Mouse (Mus musculus) midbrain, embryonic 13.5 days (tissue): Measurements from ENCODE around the gene Zbtb9. TPM values are rescaled to one million over a fixed set of nuclear protein-coding genes. Genes with fewer than 3 reads are reported as not detected.

Experiments used
- ATAC-seq: fragments of 200-750 bp; cut with Nextera tagmentation; 2 replicates; pipeline ENCODE4 v1.8.0; 2017; ENCODE audit warnings: mild to moderate bottlenecking, moderate TSS enrichment, moderate library complexity
- H3K27ac ChIP-seq: fragments of 300-500 bp; sonication (generic); 2 replicates; pipeline ENCODE4 v1.5.1; 2015; ENCODE audit warnings: inconsistent platforms, mild to moderate bottlenecking, moderate library complexity
- H3K27me3 ChIP-seq: fragments of 300-500 bp; sonication (generic); 2 replicates; pipeline ENCODE4 v1.6.1; 2015; ENCODE audit warnings: mild to moderate bottlenecking, inconsistent platforms
- H3K36me3 ChIP-seq: fragments of 300-500 bp; sonication (generic); 2 replicates; pipeline ENCODE4 v1.6.1; 2015; ENCODE audit warnings: mild to moderate bottlenecking, inconsistent platforms
- H3K4me1 ChIP-seq: fragments of 300-500 bp; sonication (generic); replicated peaks from 2 replicates; pipeline ENCODE4 v1.6.1; 2015; ENCODE audit warnings: inconsistent platforms
- H3K4me2 ChIP-seq: fragments of 300-500 bp; sonication (generic); replicated peaks from 2 replicates; pipeline ENCODE4 v1.6.1; 2015; ENCODE audit warnings: moderate library complexity, mild to moderate bottlenecking, inconsistent platforms
- H3K4me3 ChIP-seq: fragments of 300-500 bp; sonication (generic); replicated peaks from 2 replicates; pipeline ENCODE4 v1.5.1; 2015; ENCODE audit warnings: mild to moderate bottlenecking, inconsistent platforms
- H3K9ac ChIP-seq: fragments of 300-500 bp; sonication (generic); replicated peaks from 2 replicates; pipeline ENCODE4 v1.6.1; 2015; ENCODE audit warnings: mild to moderate bottlenecking, inconsistent platforms
- H3K9me3 ChIP-seq: fragments of 300-500 bp; sonication (generic); 2 replicates; pipeline ENCODE4 v1.6.1; 2016; ENCODE audit warnings: mild to moderate bottlenecking, inconsistent platforms
- WGBS: fragments of 180-500 bp; shearing (Covaris S2); methylation state at CpG from one replicate; pipeline ENCODE4 v1.1.7; 2015; 5-methylcytosine and 5-hydroxymethylcytosine counted together
- polyA plus RNA-seq: library from polyadenylated mRNA; unstranded; fragments of >200 nt; fragmentation: Nextera tagmentation; extraction: Ambion mirVana; gene quantifications from 2 replicates; pipeline ENCODE4 v1.2.1, GENCODE M21; 2015

Gene Zbtb9
- polyA plus RNA-seq, 1 experiment from 2014 or later = 20.8 TPM

DNA sequence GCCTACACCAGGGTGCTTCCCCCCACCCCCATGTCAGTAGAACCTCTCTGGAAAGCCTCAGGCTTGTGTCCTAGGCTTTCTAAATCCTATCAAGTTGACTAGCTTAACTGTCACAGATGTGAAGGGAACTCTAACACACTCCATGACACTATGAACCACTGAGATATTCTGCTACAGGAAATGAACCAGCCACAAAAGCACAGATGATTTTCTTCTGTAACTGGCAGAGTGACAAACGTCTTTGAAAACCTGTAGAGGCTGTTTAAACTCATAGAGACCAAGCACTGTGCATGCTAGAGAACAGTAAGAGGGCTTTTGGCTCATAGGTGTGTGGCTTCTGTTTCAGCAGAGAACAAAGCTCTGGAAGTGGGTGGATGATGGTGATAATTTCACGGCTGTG lies 8.1 kb downstream of the Zbtb9 start:
- peaks cover 46% of the 10 kb centered on the region for H3K36me3 ChIP-seq
- WGBS = 78% methylated on average over 2 of the region's 2 CpGs
- no peak for ATAC-seq

GRCm38 (mm10) chr17:26983382-26983781 lies 10.4 kb downstream of the Zbtb9 start:
- no peak overlapping the region for H3K27ac ChIP-seq
- H3K9me3 ChIP-seq = no peaks in the 10 kb centered on the region
- no peaks in the 10 kb centered on the region for H3K27me3 ChIP-seq
- H3K9ac ChIP-seq = no peak overlapping the region
- H3K36me3 ChIP-seq = peaks cover 29% of the 10 kb centered on the region
- ATAC-seq = no peak
- H3K4me3 ChIP-seq = no peak overlapping the region
- H3K4me2 ChIP-seq = no peak overlapping the region
- H3K4me1 ChIP-seq = 0 out of 2 replicates have a peak, but pooled peaks cover 3% of the 10 kb centered on the region
- 98% methylated on average over 4 of the region's 4 CpGs for WGBS

More for the DNA sequence above, 8.1 kb downstream of the Zbtb9 start:
- H3K4me1 ChIP-seq = peaks cover 14% of the 10 kb centered on the region
- H3K4me2 ChIP-seq = no peak overlapping the region
- no peak overlapping the region for H3K27ac ChIP-seq
- H3K9ac ChIP-seq = no peak overlapping the region
- no peaks in the 10 kb centered on the region for H3K9me3 ChIP-seq
- H3K4me3 ChIP-seq = no peak overlapping the region
- no peaks in the 10 kb centered on the region for H3K27me3 ChIP-seq

- H3K4me1 ChIP-seq = no peaks in the 10 kb centered on the region
- H3K9me3 ChIP-seq = no peaks in the 10 kb centered on the region
- no peak overlapping the region for H3K27ac ChIP-seq
- H3K27me3 ChIP-seq = no peaks in the 10 kb centered on the region
- 93% methylated on average over 10 of the region's 10 CpGs for WGBS
- H3K9ac ChIP-seq = no peak overlapping the region
- no peak overlapping the region for H3K4me2 ChIP-seq
- H3K36me3 ChIP-seq = 0 out of 2 replicates have a peak, but pooled peaks cover 9% of the 10 kb centered on the region
- no peak for ATAC-seq
- H3K4me3 ChIP-seq = no peak overlapping the region
Measured at GRCm38 (mm10) chr17:26985503-26986179, 12.7 kb downstream of the Zbtb9 start.

DNA sequence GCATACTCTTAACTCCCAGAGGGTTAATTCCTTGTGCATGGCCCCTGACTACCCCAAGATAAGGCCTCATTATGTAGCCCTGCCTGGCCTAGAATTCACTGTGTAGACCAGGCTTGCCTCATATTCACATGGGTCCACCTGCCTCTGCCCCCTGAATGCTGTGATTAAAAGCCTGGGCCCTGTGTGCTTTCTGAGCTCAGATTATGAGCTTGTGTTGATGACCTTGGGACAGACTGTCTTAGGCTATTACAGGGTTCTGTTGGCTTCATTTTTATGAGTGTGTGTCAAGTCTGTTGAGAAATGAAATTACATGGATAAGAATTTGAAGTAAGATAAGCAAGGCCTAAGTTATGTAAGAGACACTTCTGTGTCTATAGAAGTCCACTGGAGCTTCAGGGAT lies 17.6 kb downstream of the Zbtb9 start:
- no peaks in the 10 kb centered on the region for H3K9me3 ChIP-seq
- H3K4me3 ChIP-seq = no peak overlapping the region
- no peak for ATAC-seq
- no peaks in the 10 kb centered on the region for H3K4me1 ChIP-seq
- no peak overlapping the region for H3K9ac ChIP-seq
- H3K4me2 ChIP-seq = no peak overlapping the region
- no peak overlapping the region for H3K27ac ChIP-seq
- no peaks in the 10 kb centered on the region for H3K27me3 ChIP-seq
- H3K36me3 ChIP-seq = 0 out of 2 replicates have a peak, but pooled peaks cover 3% of the 10 kb centered on the region

DNA sequence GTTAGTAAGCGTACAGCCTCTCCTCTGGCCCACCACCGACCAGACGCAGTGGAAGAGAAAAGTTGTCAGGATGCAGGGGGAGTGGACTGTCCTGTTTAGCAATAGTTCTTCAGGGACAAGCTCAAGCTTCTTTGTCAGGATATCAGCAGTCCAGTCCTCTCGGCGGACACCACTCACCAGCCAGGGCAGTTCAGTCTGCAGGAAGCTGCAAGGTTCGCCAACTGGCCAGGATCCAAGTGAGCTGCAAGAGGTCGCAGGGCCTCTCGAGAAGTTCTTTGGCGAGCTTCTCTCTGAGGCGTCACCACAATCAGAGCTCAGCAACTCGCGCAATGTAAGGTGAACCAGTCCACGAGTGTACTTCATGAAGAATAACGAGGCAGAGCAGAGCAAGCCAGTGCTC lies 21.4 kb downstream of the Zbtb9 start:
- ATAC-seq = no peak
- no peak overlapping the region for H3K27ac ChIP-seq
- no peak overlapping the region for H3K4me2 ChIP-seq
- WGBS = 86% methylated on average over 14 of the region's 14 CpGs
- H3K9me3 ChIP-seq = no peaks in the 10 kb centered on the region
- H3K36me3 ChIP-seq = no peaks in the 10 kb centered on the region
- no peaks in the 10 kb centered on the region for H3K4me1 ChIP-seq
- H3K4me3 ChIP-seq = no peak overlapping the region
- H3K27me3 ChIP-seq = no peaks in the 10 kb centered on the region
- H3K9ac ChIP-seq = no peak overlapping the region

DNA sequence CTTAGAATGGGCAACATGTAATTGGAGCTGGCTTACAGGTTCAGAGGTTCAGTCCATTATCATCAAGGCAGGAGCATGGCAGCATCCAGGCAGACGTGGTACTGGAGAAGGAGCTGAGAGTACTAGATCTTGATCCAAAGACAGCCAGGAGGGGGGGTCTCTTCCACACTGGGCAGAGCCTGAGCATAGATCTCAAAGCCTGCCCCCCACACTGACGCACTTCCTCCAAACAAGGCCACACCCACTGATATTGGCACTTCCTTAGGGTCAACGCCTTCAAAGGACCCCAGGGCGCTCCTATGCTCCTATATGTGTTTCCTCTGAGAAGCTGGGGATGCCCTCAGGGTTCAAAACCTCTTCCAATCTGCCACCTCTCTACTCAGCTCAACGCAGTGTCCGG lies 22.0 kb downstream of the Zbtb9 start:
- Histone ChIP-seq H3K36me3 (no peaks in the 10 kb centered on the region), H3K9ac (no peak overlapping the region), H3K4me3 (no peak overlapping the region), H3K4me2 (no peak overlapping the region), H3K9me3 (no peaks in the 10 kb centered on the region), H3K27me3 (no peaks in the 10 kb centered on the region), H3K4me1 (no peaks in the 10 kb centered on the region), H3K27ac (no peak overlapping the region)
- no peak for ATAC-seq
- 89% methylated on average over 6 of the region's 6 CpGs for WGBS

- H3K27me3 ChIP-seq = no peaks in the 10 kb centered on the region
Measured at GRCm38 (mm10) chr17:26995562-26995961, 22.6 kb downstream of the Zbtb9 start.

DNA sequence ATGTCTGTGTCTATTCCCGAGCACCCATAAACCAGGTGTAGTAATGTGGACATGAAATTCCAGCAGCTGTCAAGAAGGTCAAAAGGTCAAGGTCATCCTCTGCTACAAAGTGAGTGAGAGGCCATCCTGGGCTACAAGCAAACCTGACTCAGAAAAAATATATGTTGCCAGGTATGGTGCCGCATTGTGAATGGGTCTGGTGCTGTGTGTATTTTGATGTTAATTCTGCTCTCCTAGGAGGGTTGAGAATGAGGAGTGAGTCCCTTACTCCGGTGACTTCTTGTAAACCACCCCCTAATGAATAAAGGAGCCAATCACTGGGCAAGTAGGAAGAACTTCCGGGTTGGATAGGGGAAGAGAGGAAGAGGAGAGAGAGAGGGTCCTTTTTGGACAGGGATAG lies 24.7 kb downstream of the Zbtb9 start:
- Histone ChIP-seq H3K9me3 (no peaks in the 10 kb centered on the region), H3K27me3 (no peaks in the 10 kb centered on the region), H3K4me1 (no peaks in the 10 kb centered on the region), H3K27ac (no peak overlapping the region), H3K36me3 (no peaks in the 10 kb centered on the region), H3K4me3 (no peak overlapping the region), H3K9ac (no peak overlapping the region), H3K4me2 (no peak overlapping the region)
- ATAC-seq = no peak
- WGBS = 77% methylated on average over 4 of the region's 4 CpGs

More at GRCm38 (mm10) chr17:26995562-26995961, 22.6 kb downstream of the Zbtb9 start:
- Histone ChIP-seq H3K9me3 (no peaks in the 10 kb centered on the region), H3K4me1 (no peaks in the 10 kb centered on the region), H3K4me3 (no peak overlapping the region), H3K27ac (no peak overlapping the region), H3K4me2 (no peak overlapping the region), H3K36me3 (no peaks in the 10 kb centered on the region), H3K9ac (no peak overlapping the region)
- WGBS = 80% methylated on average over 8 of the region's 8 CpGs
- no peak for ATAC-seq

- 90% methylated on average over 15 of the region's 15 CpGs for WGBS
- Histone ChIP-seq H3K27ac (no peak overlapping the region), H3K36me3 (no peaks in the 10 kb centered on the region), H3K4me3 (no peak overlapping the region), H3K9me3 (no peaks in the 10 kb centered on the region), H3K4me2 (no peak overlapping the region), H3K9ac (no peak overlapping the region), H3K27me3 (no peaks in the 10 kb centered on the region), H3K4me1 (no peaks in the 10 kb centered on the region)
- no peak for ATAC-seq
Measured at GRCm38 (mm10) chr17:26998283-26998682, 25.3 kb downstream of the Zbtb9 start.

DNA sequence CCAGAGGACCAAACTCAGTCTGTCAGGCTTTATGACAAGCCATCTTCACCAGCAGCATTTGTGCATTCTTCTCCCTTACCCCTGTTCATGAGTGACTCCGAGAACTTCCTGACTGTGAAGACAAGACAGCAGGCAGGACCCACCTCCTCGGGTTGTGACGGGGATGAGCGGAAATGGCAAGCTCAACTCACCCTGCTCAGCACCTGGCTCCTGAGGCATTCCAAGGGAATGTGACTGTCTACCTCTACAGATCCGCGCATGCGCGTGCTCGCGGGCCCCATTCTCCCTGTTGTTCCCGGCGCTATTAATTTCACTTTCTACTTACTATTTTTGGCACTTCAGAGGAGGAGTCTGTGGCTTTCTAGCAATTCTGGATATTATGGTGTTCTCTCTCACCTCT lies 27.0 kb downstream of the Zbtb9 start:
- H3K27ac ChIP-seq = no peak overlapping the region

GRCm38 (mm10) chr17:27001151-27001550 lies 28.2 kb downstream of the Zbtb9 start:
- Histone ChIP-seq H3K27me3 (no peaks in the 10 kb centered on the region), H3K4me2 (no peak overlapping the region), H3K9me3 (no peaks in the 10 kb centered on the region), H3K9ac (no peak overlapping the region), H3K27ac (no peak overlapping the region), H3K4me3 (no peak overlapping the region), H3K4me1 (no peaks in the 10 kb centered on the region), H3K36me3 (no peaks in the 10 kb centered on the region)
- WGBS = 76% methylated on average over 7 of the region's 7 CpGs
- no peak for ATAC-seq

More for the DNA sequence above, 27.0 kb downstream of the Zbtb9 start:
- no peak for ATAC-seq
- no peaks in the 10 kb centered on the region for H3K9me3 ChIP-seq
- WGBS = 84% methylated on average over 12 of the region's 12 CpGs
- H3K4me2 ChIP-seq = no peak overlapping the region
- no peak overlapping the region for H3K9ac ChIP-seq
- H3K36me3 ChIP-seq = no peaks in the 10 kb centered on the region
- H3K4me1 ChIP-seq = no peaks in the 10 kb centered on the region
- no peak overlapping the region for H3K4me3 ChIP-seq
- H3K27me3 ChIP-seq = no peaks in the 10 kb centered on the region

- no peaks in the 10 kb centered on the region for H3K9me3 ChIP-seq
- H3K27ac ChIP-seq = no peak overlapping the region
- no peak for ATAC-seq
- H3K4me2 ChIP-seq = no peak overlapping the region
- H3K4me3 ChIP-seq = no peak overlapping the region
- no peaks in the 10 kb centered on the region for H3K4me1 ChIP-seq
- no peak overlapping the region for H3K9ac ChIP-seq
- H3K27me3 ChIP-seq = no peaks in the 10 kb centered on the region
- WGBS = 46% methylated on average over 6 of the region's 6 CpGs
- H3K36me3 ChIP-seq = no peaks in the 10 kb centered on the region
Measured at GRCm38 (mm10) chr17:27001889-27002288, 28.9 kb downstream of the Zbtb9 start.

DNA sequence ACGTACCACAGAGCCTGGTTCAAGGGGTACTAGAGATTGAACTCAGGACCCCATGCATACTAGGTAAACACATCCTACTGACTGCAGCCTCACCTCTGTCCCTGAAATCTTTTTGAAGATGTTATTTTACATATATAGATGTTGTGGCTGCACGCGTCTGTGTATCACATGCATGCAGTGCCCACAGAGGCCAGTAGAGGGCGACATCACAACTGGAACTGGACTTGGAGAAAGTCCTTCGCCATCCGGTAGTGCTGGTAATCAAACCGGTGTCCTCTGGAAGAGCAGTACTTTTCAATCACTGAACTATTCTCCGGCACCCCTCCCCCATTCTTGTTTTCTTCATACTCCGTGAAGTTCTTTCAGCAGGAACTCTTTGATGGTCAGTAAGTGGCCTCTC lies 31.5 kb downstream of the Zbtb9 start:
- H3K27me3 ChIP-seq = no peaks in the 10 kb centered on the region
- no peak for ATAC-seq
- no peaks in the 10 kb centered on the region for H3K36me3 ChIP-seq
- no peak overlapping the region for H3K9ac ChIP-seq
- WGBS = 41% methylated on average over 9 of the region's 9 CpGs
- no peak overlapping the region for H3K4me3 ChIP-seq
- H3K9me3 ChIP-seq = no peaks in the 10 kb centered on the region
- no peak overlapping the region for H3K27ac ChIP-seq
- H3K4me2 ChIP-seq = no peak overlapping the region
- no peaks in the 10 kb centered on the region for H3K4me1 ChIP-seq
